Mouse (Mus musculus): ENCODE measurements around the gene Olfr1128. TPM values are rescaled to one million over a fixed set of nuclear protein-coding genes. Genes with fewer than 3 reads are reported as not detected.
"Not testable (repeated sequence)": the region's sequence is repeated elsewhere in the genome, so short reads cannot be mapped to it uniquely, and the experiment has no call there.

Olfr1128 gene
- polyA plus RNA-seq (2015; fragmentation: Nextera tagmentation; extraction: Ambion mirVana), result not detected in 2 replicates

GRCm38 (mm10) chr2:87545442-87545841 lies at the start of gene Olfr1128:
Gene Olfr1128, minus strand, starts transcription at chr2:87545542.
- Histone ChIP-seq H3K4me3 (no peak within 1 kb of the TSS), H3K36me3 (no peaks in the 10 kb centered on the region), H3K27me3 (no peaks in the 10 kb centered on the region), H3K4me2 (replicated peaks) (no peak within 1 kb of the TSS), H3K4me1 (no peaks in the 10 kb centered on the region), H3K9ac (replicated peaks) (no peak within 1 kb of the TSS), H3K27ac (replicated peaks) (no peak within 1 kb of the TSS), H3K9me3 (no peaks in the 10 kb centered on the region)
- 90% methylated on average over 1 of the region's 1 CpGs for WGBS
- ATAC-seq (replicated peaks), result no peak

DNA sequence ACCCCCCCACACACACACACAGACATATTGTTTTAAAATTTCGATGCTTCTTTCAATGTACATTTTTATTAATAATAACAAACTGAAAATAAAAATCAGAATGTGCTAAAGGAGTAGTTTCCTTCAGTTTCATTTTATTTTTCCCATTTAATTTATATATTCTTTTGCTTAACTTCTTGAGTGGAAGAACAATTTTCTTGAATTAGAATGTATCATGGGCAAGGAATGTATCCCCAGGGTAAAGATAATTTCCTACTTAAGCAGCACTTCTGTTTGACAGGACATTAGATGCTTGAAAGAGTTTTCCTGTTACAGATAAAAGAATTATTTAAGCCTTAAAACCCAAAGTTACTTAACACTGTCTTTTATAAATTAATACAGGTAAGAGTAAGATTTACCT lies 28.3 kb upstream of the Olfr1128 start, which contains the start of gene Olfr1129:
Gene Olfr1129 (plus strand): TSS at position 301 of the 400 bp plus-strand sequence.
- WGBS, result 76% methylated on average over 1 of the region's 1 CpGs
- not testable (repeated sequence) for H3K9ac ChIP-seq (replicated peaks); H3K4me3 ChIP-seq; H3K4me1 ChIP-seq; ATAC-seq (replicated peaks); H3K36me3 ChIP-seq; H3K9me3 ChIP-seq; H3K4me2 ChIP-seq (replicated peaks); H3K27ac ChIP-seq (replicated peaks); H3K27me3 ChIP-seq

DNA sequence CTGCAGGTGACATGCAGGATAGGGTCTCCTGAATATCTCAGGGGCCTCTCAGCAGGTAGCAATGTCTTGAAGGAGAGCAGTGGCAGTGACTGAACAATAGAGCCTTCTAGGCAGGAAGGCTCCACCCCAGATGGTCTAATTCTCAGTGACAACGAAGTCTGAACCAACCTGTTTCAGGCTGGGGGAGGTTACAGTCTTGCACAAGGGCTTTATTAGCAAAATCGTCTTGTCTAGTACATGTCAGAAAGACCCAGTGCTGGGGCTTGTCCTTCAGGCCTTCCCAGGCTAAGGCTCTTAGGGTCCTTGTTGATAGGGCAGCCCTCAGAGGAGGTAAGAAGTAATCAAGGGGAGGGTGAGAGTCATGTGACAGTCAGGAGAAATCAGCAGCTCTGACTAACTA lies 10.5 kb downstream of the Olfr1128 start:
- Histone ChIP-seq H3K9me3 (no peaks in the 10 kb centered on the region), H3K9ac (replicated peaks) (no peak overlapping the region), H3K36me3 (no peaks in the 10 kb centered on the region), H3K4me3 (no peak overlapping the region), H3K4me1 (no peaks in the 10 kb centered on the region), H3K4me2 (replicated peaks) (no peak overlapping the region), H3K27ac (replicated peaks) (no peak overlapping the region), H3K27me3 (no peaks in the 10 kb centered on the region)
- WGBS, result 58% methylated on average over 2 of the region's 2 CpGs
- no peak for ATAC-seq (replicated peaks)

DNA sequence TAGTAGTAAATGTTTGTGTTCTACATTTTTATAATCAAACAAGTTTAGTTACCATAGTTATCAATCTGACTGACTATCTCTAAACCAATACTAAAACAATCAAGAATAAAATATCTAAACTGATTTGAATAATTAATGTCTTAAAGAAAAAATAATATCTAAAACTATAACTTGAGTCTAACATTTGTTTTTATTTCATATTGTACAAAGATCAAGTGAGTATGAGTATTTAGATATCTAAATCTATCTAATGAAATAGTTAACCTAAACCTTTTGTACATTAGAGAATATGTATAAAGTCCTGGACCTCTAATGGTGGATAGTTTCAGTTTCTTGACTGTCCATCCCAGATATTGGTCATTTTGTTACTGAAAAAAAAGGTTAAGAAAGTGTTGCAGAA lies 13.8 kb downstream of the Olfr1128 start, which contains the start of gene Olfr153:
Gene Olfr153 (plus strand): TSS at position 301 of the 400 bp plus-strand sequence.
- Histone ChIP-seq H3K9me3 (no peaks in the 10 kb centered on the region), H3K27ac (replicated peaks) (no peak within 1 kb of the TSS), H3K4me2 (replicated peaks) (no peak within 1 kb of the TSS), H3K9ac (replicated peaks) (no peak within 1 kb of the TSS), H3K4me1 (no peaks in the 10 kb centered on the region), H3K36me3 (no peaks in the 10 kb centered on the region), H3K4me3 (no peak within 1 kb of the TSS), H3K27me3 (no peaks in the 10 kb centered on the region)
- no peak for ATAC-seq (replicated peaks)

DNA sequence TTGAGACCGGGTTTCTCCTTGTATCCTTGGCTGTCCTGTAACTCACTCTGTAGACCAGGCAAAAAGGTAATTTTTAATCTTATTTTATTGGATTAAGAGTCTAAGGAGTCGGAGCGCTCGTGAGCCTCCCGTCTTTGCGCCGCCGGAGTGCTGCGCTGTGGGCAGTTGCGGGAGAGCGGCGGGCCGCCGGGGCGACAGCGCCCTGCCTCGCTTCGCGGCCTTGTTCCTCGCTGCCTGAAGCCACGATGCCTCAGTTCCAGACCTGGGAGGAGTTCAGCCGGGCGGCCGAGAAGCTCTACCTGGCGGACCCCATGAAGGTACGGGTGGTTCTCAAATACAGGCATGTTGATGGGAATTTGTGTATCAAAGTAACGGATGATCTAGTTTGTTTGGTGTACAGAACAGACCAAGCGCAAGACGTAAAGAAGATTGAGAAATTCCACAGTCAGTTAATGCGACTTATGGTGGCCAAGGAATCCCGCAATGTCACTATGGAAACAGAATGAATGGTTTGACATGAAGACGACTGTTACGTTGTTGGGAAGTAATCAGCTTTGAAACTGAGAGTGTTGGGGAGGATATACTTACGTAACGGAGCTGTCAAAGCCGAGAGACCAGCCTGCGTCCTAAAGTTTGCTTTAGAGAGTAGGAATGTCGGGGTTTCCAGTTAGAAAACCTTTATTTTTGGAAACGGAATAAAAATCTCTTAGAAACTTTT lies 19.3 kb downstream of the Olfr1128 start:
- not testable (repeated sequence) for H3K27ac ChIP-seq (replicated peaks); H3K9me3 ChIP-seq; H3K4me1 ChIP-seq; H3K36me3 ChIP-seq; H3K9ac ChIP-seq (replicated peaks); H3K27me3 ChIP-seq
- WGBS, result 31% methylated on average over 39 of the region's 39 CpGs
- peak; percentile 81 for ATAC-seq (replicated peaks)
- H3K4me3 ChIP-seq, result peak overlapping the region; percentile 27
- H3K4me2 ChIP-seq (replicated peaks), result peak overlapping the region; percentile 41

GRCm38 (mm10) chr2:87520651-87521050 lies 24.7 kb downstream of the Olfr1128 start:
- Histone ChIP-seq H3K27ac (replicated peaks) (no peak overlapping the region), H3K4me1 (no peaks in the 10 kb centered on the region), H3K27me3 (no peaks in the 10 kb centered on the region), H3K9ac (replicated peaks) (no peak overlapping the region), H3K9me3 (no peaks in the 10 kb centered on the region), H3K4me3 (no peak overlapping the region), H3K36me3 (no peaks in the 10 kb centered on the region), H3K4me2 (replicated peaks) (no peak overlapping the region)
- WGBS, result 90% methylated on average over 4 of the region's 4 CpGs
- no peak for ATAC-seq (replicated peaks)

GRCm38 (mm10) chr2:87516581-87516980 lies 28.8 kb downstream of the Olfr1128 start:
- ATAC-seq (replicated peaks), result no peak
- no peaks in the 10 kb centered on the region for H3K27me3 ChIP-seq
- H3K9ac ChIP-seq (replicated peaks), result no peak overlapping the region
- H3K4me3 ChIP-seq, result no peak overlapping the region
- WGBS, result 91% methylated on average over 3 of the region's 3 CpGs
- H3K4me2 ChIP-seq (replicated peaks), result no peak overlapping the region
- H3K36me3 ChIP-seq, result no peaks in the 10 kb centered on the region
- H3K4me1 ChIP-seq, result no peaks in the 10 kb centered on the region
- no peaks in the 10 kb centered on the region for H3K9me3 ChIP-seq
- H3K27ac ChIP-seq (replicated peaks), result no peak overlapping the region

DNA sequence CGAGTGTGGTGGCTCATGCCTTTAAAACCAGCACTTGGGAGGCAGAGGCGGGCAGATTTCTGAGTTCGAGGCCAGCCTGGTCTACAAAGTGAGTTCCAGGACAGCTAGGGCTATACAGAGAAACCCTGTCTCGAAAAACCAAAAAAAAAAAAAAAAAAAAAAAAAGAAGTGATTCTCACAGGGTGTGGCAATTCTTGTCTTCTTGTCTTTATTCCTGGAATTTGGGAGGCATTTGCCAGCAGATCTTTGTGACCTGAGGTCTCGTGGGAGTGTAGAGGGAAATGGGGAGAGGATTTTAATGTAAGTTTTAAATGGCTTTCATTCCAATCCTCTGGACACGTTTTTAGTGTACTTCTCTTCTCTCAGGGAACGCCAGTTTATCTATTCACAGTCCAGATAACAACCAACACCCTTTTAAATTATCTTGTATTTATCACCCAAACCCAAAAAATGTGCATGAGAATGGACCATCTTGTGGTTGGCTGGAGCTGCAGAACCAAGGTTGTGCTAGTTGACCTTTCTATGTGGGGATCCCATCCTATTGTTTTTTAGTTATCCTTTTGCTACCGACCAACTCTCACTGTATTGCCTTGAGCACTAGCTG lies 29.8 kb downstream of the Olfr1128 start:
- Histone ChIP-seq H3K9me3 (no peaks in the 10 kb centered on the region), H3K4me2 (replicated peaks) (no peak overlapping the region), H3K4me3 (no peak overlapping the region), H3K4me1 (no peaks in the 10 kb centered on the region), H3K9ac (replicated peaks) (no peak overlapping the region), H3K36me3 (no peaks in the 10 kb centered on the region), H3K27ac (replicated peaks) (no peak overlapping the region), H3K27me3 (no peaks in the 10 kb centered on the region)
- no peak for ATAC-seq (replicated peaks)
- WGBS, result 83% methylated on average over 8 of the region's 8 CpGs

GRCm38 (mm10) chr2:87515046-87515445 lies 30.3 kb downstream of the Olfr1128 start:
- Histone ChIP-seq H3K4me2 (replicated peaks) (no peak overlapping the region), H3K4me3 (no peak overlapping the region), H3K27ac (replicated peaks) (no peak overlapping the region), H3K9me3 (no peaks in the 10 kb centered on the region), H3K9ac (replicated peaks) (no peak overlapping the region), H3K4me1 (no peaks in the 10 kb centered on the region), H3K36me3 (no peaks in the 10 kb centered on the region), H3K27me3 (no peaks in the 10 kb centered on the region)
- 95% methylated on average over 2 of the region's 2 CpGs for WGBS
- ATAC-seq (replicated peaks), result no peak

- Histone ChIP-seq H3K9me3 (no peaks in the 10 kb centered on the region), H3K36me3 (no peaks in the 10 kb centered on the region), H3K27ac (replicated peaks) (no peak within 1 kb of the TSS), H3K9ac (replicated peaks) (no peak within 1 kb of the TSS), H3K4me2 (replicated peaks) (no peak within 1 kb of the TSS), H3K4me1 (no peaks in the 10 kb centered on the region), H3K4me3 (no peak within 1 kb of the TSS), H3K27me3 (no peaks in the 10 kb centered on the region)
- no peak for ATAC-seq (replicated peaks)
- WGBS, result 86% methylated on average over 6 of the region's 6 CpGs
These were observed 39.1 kb downstream of the Olfr1128 start, which contains the start of gene Pramel6 for GRCm38 (mm10) chr2:87506265-87506664. Gene Pramel6, plus strand, starts transcription at chr2:87506565.

DNA sequence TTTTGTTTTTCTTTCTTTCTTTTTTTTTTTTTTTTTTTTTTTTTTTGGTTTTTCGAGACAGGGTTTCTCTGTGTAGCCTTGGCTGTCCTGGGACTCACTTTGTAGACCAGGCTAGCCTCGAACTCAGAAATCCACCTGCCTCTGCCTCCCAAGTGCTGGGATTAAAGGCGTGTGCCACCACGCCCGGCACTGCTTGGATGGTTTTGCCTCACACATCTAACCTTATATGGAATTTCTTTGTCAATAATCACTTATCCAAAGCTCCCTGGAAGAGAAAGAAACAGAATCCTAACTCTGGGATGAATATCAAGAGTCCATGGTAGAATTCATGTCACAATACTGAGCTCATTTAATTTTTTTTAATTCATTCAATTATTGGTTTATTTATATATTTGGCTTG lies 48.3 kb downstream of the Olfr1128 start, which contains the start of gene Pramel7:
Gene Pramel7 (minus strand): TSS at position 101 of the 400 bp plus-strand sequence.
- WGBS, result 84% methylated on average over 4 of the region's 5 CpGs
- not testable (repeated sequence) for H3K9ac ChIP-seq (replicated peaks); H3K36me3 ChIP-seq

More for the DNA sequence above, 48.3 kb downstream of the Olfr1128 start, which contains the start of gene Pramel7:
- not testable (repeated sequence) for H3K4me1 ChIP-seq; H3K27ac ChIP-seq (replicated peaks); H3K4me2 ChIP-seq (replicated peaks); H3K4me3 ChIP-seq; H3K9me3 ChIP-seq; ATAC-seq (replicated peaks); H3K27me3 ChIP-seq
